In the genomic region with DNA sequence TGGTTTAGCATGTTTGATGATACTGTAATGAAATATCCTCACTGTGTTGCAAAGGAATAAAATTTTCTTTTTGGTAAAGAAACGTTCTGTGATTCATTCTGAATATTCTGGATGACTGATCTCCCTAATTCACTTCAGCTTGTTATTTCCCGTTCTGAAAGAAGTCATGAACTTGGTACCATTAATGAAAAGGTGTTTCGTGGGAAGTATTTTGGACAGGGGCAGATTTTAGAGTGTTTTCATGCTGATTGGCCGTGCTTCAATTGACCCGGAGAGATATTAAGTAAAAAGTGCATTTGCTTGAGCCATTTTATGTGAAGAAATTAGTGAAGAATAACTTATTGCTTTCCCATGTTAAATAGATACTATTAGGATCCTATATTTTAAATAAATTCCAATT, we compare ENCODE assay signal across 16 mouse cellular contexts. TPM values are rescaled to one million over a fixed set of nuclear protein-coding genes. Genes with fewer than 3 reads are reported as not detected.
DNase-seq lines count a peak whose midpoint lies in the region; ATAC-seq and TF ChIP-seq lines count a peak whose summit lies in the region.
"Had no signal": no experiment of that assay in that cellular context is flagged by ENCODE, and none has a peak within 500 bp of the region (broad histone marks: within the 10 kb centered on the region; RNA-seq: fewer than 3 reads in every experiment).

No protein-coding gene starts in this region.

- intact Hi-C loops in heart, adult 2 months (cut with DNase I): no loop called here
- intact Hi-C loops in left cerebral cortex, adult 2 months (cut with DNase I): loop anchor here (5.0 kb wide), 2 partner anchors 65 to 245 kb away; no protein-coding TSS in a partner anchor
- intact Hi-C loops in left cerebral cortex, postnatal 14 days (cut with DNase I): loop anchor here (5.0 to 10.0 kb wide), 3 partner anchors 65 to 303 kb away; no protein-coding TSS in a partner anchor

- no peaks in the 10 kb centered on the region; the same call in 1 of the 2 replicates for H3K27me3 ChIP-seq in heart, adult 2 months (ENCODE audit: control insufficient read depth, insufficient read depth, low read length)
- H3K27me3 ChIP-seq in heart, embryonic 11.5 days (ENCODE audit: control insufficient read depth, insufficient read depth, low read length): peaks cover 9% of the 10 kb centered on the region
- peaks cover 14% of the 10 kb centered on the region for H3K27me3 ChIP-seq in neural tube, embryonic 15.5 days (replicated peaks)
- 0 out of 2 replicates have a peak, but pooled peaks cover 4% of the 10 kb centered on the region for H3K27me3 ChIP-seq in lung, postnatal 0 days (replicated peaks; ENCODE audit: insufficient read depth, low read length)

- H3K36me3 ChIP-seq in heart, adult 2 months (ENCODE audit: control insufficient read depth, insufficient read depth, low read length): peaks cover 4% of the 10 kb centered on the region
- H3K36me3 ChIP-seq in heart, embryonic 11.5 days (ENCODE audit: control insufficient read depth, insufficient read depth, low read length): no peaks in the 10 kb centered on the region
- no peaks in the 10 kb centered on the region for H3K36me3 ChIP-seq in neural tube, embryonic 15.5 days
- no peaks in the 10 kb centered on the region for H3K36me3 ChIP-seq in lung, postnatal 0 days (ENCODE audit: insufficient read depth, low read length)
- H3K36me3 ChIP-seq: intestine, embryonic 15.5 days had no signal

- no peaks in the 10 kb centered on the region; the same call in 1 of the 2 replicates for H3K79me2 ChIP-seq in heart, adult 2 months (replicated peaks; ENCODE audit: control insufficient read depth, insufficient read depth, low read length)

- TF ChIP-seq POLR2A in heart, adult 2 months (IDR thresholded peaks at IDR 0.05; ENCODE audit: insufficient read depth, low read depth, low read length): no peak

- no peak overlapping the region for H3K4me2 ChIP-seq in heart, embryonic 11.5 days
- peak overlapping the region; percentile 97 for H3K4me2 ChIP-seq in neural tube, embryonic 15.5 days
- H3K4me2 ChIP-seq in lung, postnatal 0 days (replicated peaks; ENCODE audit: low read depth, low read length): no peak overlapping the region

- no peak overlapping the region; the same call in 1 of the 2 replicates for H3K27ac ChIP-seq in heart, adult 2 months
- H3K27ac ChIP-seq in heart, embryonic 11.5 days (ENCODE audit: low read depth, low read length): no peak overlapping the region
- H3K27ac ChIP-seq in left cerebral cortex, adult 2 months: peak overlapping the region; percentile 99
- no peak overlapping the region for H3K27ac ChIP-seq in neural tube, embryonic 15.5 days (replicated peaks)
- H3K27ac ChIP-seq in lung, postnatal 0 days (ENCODE audit: low read length): no peak overlapping the region
- H3K27ac ChIP-seq: intestine, embryonic 15.5 days; liver, embryonic 14.5 days had no signal

- TF ChIP-seq EP300 in heart, adult 2 months (IDR thresholded peaks at IDR 0.05; ENCODE audit: insufficient read depth, low read depth, low read length): no peak
- TF ChIP-seq EP300 in lung, postnatal 0 days (IDR thresholded peaks at IDR 0.05): no peak

- no peak for TF ChIP-seq CTCF in heart, adult 2 months (IDR thresholded peaks at IDR 0.05)
- TF ChIP-seq CTCF in left cerebral cortex, adult 2 months (IDR thresholded peaks at IDR 0.05): no peak
- TF ChIP-seq CTCF in lung, postnatal 0 days (IDR thresholded peaks at IDR 0.05): no peak

- ATAC-seq in heart, embryonic 11.5 days (replicated peaks; ENCODE audit: insufficient number of reproducible peaks, low FRiP score, low TSS enrichment): no peak
- no peak for ATAC-seq in neural tube, embryonic 15.5 days (ENCODE audit: low FRiP score)
- ATAC-seq in lung, postnatal 0 days: no peak
- ATAC-seq: intestine, embryonic 15.5 days had no signal

- H3K9ac ChIP-seq in heart, adult 2 months (ENCODE audit: low read depth, low read length): no peak overlapping the region
- no peak overlapping the region for H3K9ac ChIP-seq in heart, embryonic 11.5 days (ENCODE audit: low read depth, low read length)
- no peak overlapping the region for H3K9ac ChIP-seq in neural tube, embryonic 15.5 days (replicated peaks)
- no peak overlapping the region for H3K9ac ChIP-seq in lung, postnatal 0 days (replicated peaks; ENCODE audit: low read depth)
- H3K9ac ChIP-seq: intestine, embryonic 15.5 days; liver, embryonic 14.5 days had no signal

- H3K4me3 ChIP-seq in heart, adult 2 months: peak overlapping the region; percentile 82; the same call in 1 of the 2 replicates
- no peak overlapping the region for H3K4me3 ChIP-seq in heart, embryonic 11.5 days (ENCODE audit: low read depth, low read length)
- peak overlapping the region; percentile 58 for H3K4me3 ChIP-seq in left cerebral cortex, adult 2 months
- H3K4me3 ChIP-seq in neural tube, embryonic 15.5 days (replicated peaks): no peak overlapping the region
- no peak overlapping the region for H3K4me3 ChIP-seq in lung, postnatal 0 days (ENCODE audit: low read depth, low read length)

- WGBS in heart, adult 2 months: 57% methylated on average over 5 of the region's 5 CpGs
- 45% methylated on average over 5 of the region's 5 CpGs for WGBS in heart, embryonic 11.5 days (ENCODE audit: insufficient replicate concordance)
- WGBS in neural tube, embryonic 15.5 days: 40% methylated on average over 5 of the region's 5 CpGs
- WGBS in lung, postnatal 0 days: 49% methylated on average over 5 of the region's 5 CpGs

- H3K4me1 ChIP-seq in heart, adult 2 months (ENCODE audit: control insufficient read depth, insufficient read depth, low read length): no peaks in the 10 kb centered on the region
- peaks cover 3% of the 10 kb centered on the region; the same call in 1 of the 2 replicates for H3K4me1 ChIP-seq in heart, embryonic 11.5 days (ENCODE audit: control insufficient read depth, insufficient read depth, low read length)
- peaks cover 23% of the 10 kb centered on the region for H3K4me1 ChIP-seq in neural tube, embryonic 15.5 days
- 0 out of 2 replicates have a peak, but pooled peaks cover 6% of the 10 kb centered on the region for H3K4me1 ChIP-seq in lung, postnatal 0 days (ENCODE audit: insufficient read depth, low read depth, low read length)

- H3K9me3 ChIP-seq in heart, embryonic 11.5 days (replicated peaks; ENCODE audit: control insufficient read depth, low read length): no peaks in the 10 kb centered on the region
- H3K9me3 ChIP-seq in neural tube, embryonic 15.5 days (replicated peaks): no peaks in the 10 kb centered on the region
- H3K9me3 ChIP-seq in lung, postnatal 0 days (ENCODE audit: low read length): no peaks in the 10 kb centered on the region
- H3K9me3 ChIP-seq: intestine, embryonic 15.5 days had no signal

- DNase-seq in heart, adult 2 months: no peak
- no peak for DNase-seq in left cerebral cortex, adult 2 months (ENCODE audit: extremely low spot score in 1 of 2, low spot score in 2 of 2)
- no peak for DNase-seq in left cerebral cortex, postnatal 14 days (ENCODE audit: low spot score in 2 of 2)
- DNase-seq in neural tube, embryonic 10.5 days (ENCODE audit: extremely low spot score, low spot score): no peak
- no peak for DNase-seq in lung, postnatal 0 days (ENCODE audit: low spot score)
- DNase-seq: adrenal gland, postnatal 36 days; cerebellum, adult 18-20 months; cerebellum, postnatal 25 days; heart, postnatal 36 days; layer of hippocampus, postnatal 36 days; lung, postnatal 10 days; thymus, postnatal 14 days had no signal

RNA-seq across cellular contexts. Expression of gene Thrb, which starts 2.0 kb away (rescaled TPM):
- 10 to 100 TPM; 27.5 to 28.1 TPM for total RNA-seq in heart, adult 2 months (2021)
- 7.7 and 10.6 TPM in 2 replicates for polyA plus RNA-seq in heart, adult 2 months (2012; rRNA removed)
- 0.42 and 0.66 TPM in 2 replicates for polyA plus RNA-seq in heart, embryonic 11.5 days (2014; fragmentation: Nextera tagmentation; extraction: Ambion mirVana)
- total RNA-seq in left cerebral cortex, adult 2 months (2021): 10 to 100 TPM; 97.1 to 98.6 TPM
- total RNA-seq in left cerebral cortex, postnatal 14 days (2021): 10 to 100 TPM; 60.1 to 75.9 TPM
- polyA plus RNA-seq in neural tube, embryonic 15.5 days (2015; fragmentation: Nextera tagmentation; extraction: Ambion mirVana): 1.0 and 1.8 TPM in 2 replicates
- polyA plus RNA-seq in lung, postnatal 0 days (2015; fragmentation: Nextera tagmentation; extraction: Ambion mirVana): 2.8 and 3.3 TPM in 2 replicates

Comparison
In these comparisons a context has a peak if more than half of its experiments do, and no peak if none do; other contexts are left out.
1. H3K4me3 ChIP-seq: peak in heart, adult 2 months (single experiment) and left cerebral cortex, adult 2 months (single experiment); none in heart, embryonic 11.5 days (single experiment), neural tube, embryonic 15.5 days (single experiment) and lung, postnatal 0 days (single experiment).